Mouse (Mus musculus): ENCODE data around the gene Phf23. TPM values are rescaled to one million over a fixed set of nuclear protein-coding genes. Genes with fewer than 3 reads are reported as not detected.

The Phf23 gene
- polyA plus RNA-seq, 1 experiment, result 117 TPM

GRCm38 (mm10) chr11:70010033-70010432 is 14.5 kb downstream of the Phf23 start:
- no peak for TF ChIP-seq GATA1 (IDR thresholded peaks at IDR 0.05; ENCODE audit: low read length)

DNA sequence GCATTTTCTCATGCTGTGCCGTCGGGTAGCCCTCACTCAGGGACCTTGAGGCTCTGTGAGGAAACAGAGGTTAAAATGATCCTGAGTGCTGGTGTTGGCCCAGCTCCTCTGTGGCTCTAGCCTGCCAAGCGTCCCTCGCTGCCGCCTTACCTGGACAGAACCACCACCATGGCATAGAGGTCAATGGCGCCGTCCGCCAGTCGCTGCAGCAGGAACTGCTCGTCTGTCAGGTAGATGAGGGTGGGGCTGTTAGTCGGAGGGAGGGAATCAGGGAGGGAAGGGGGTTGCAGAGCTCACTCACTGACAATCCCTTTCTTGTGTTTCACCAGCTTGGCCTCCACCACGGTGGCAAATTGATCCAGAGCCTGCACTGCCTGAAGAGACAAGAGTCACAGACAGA is 15.0 kb downstream of the Phf23 start:
- TF ChIP-seq GATA1 (IDR thresholded peaks at IDR 0.05; ENCODE audit: low read length), result no peak

GRCm38 (mm10) chr11:70010961-70011360 is 15.4 kb downstream of the Phf23 start:
- no peak for TF ChIP-seq GATA1 (IDR thresholded peaks at IDR 0.05; ENCODE audit: low read length)

GRCm38 (mm10) chr11:70012931-70013330 is 17.4 kb downstream of the Phf23 start:
- TF ChIP-seq GATA1 (IDR thresholded peaks at IDR 0.05; ENCODE audit: low read length), result no peak

GRCm38 (mm10) chr11:70013408-70013807 is 17.8 kb downstream of the Phf23 start:
- TF ChIP-seq GATA1 (IDR thresholded peaks at IDR 0.05; ENCODE audit: low read length), result no peak

DNA sequence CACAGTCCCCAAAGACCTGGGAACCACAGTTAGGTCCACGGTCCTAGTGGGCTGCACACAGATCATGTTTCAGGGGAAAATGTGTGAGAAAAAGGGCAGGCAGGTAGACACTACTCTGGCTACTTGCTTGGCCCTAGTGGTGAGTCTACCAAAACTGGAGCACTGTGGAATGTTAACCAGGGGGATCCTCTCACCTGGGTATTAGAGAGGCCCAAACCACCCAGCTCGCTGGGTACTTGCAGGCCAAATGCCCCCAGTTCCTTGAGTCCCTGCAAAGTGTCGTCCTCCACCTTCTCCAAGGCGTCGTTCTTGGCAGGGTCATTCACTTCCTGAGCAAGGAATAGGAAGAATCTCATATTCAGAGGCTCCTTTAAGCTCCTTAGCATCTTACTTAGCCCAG is 18.5 kb downstream of the Phf23 start:
- no peak for TF ChIP-seq GATA1 (IDR thresholded peaks at IDR 0.05; ENCODE audit: low read length)

- TF ChIP-seq GATA1 (IDR thresholded peaks at IDR 0.05; ENCODE audit: low read length), result no peak
Measured at GRCm38 (mm10) chr11:70014880-70015558, 19.4 kb downstream of the Phf23 start, which contains the start of gene Acadvl. TSS of gene Acadvl (minus strand) at chr11:70015411.

GRCm38 (mm10) chr11:70015677-70016076 is 20.1 kb downstream of the Phf23 start:
- TF ChIP-seq GATA1 (IDR thresholded peaks at IDR 0.05; ENCODE audit: low read length), result no peak

DNA sequence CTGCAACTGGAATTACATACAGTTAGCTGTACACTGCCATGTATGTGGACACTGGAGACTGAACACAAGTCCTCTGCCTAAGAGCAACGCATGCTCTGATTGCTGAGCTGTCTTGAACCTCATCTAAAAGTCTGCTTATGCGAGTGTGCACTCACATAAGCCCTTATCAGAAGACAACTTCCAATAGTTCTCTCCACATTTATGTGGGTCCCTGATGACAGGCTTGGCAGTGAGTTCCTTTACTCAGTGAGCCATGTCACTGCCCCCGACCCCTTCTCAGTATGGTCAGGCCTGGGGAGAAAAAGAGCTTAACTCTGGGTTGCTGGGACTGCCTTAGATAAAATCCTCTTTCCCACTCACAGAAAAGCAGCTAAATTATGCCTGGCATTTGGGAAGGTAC is 21.1 kb downstream of the Phf23 start, which contains the start of gene Dlg4:
Gene Dlg4, plus strand, starts transcription at position 274 of the 400 bp plus-strand sequence.
- no peak for TF ChIP-seq GATA1 (IDR thresholded peaks at IDR 0.05; ENCODE audit: low read length)

- TF ChIP-seq GATA1 (IDR thresholded peaks at IDR 0.05; ENCODE audit: low read length), result no peak
Measured at GRCm38 (mm10) chr11:70017199-70017767, 21.7 kb downstream of the Phf23 start.

- TF ChIP-seq GATA1 (IDR thresholded peaks at IDR 0.05; ENCODE audit: low read length), result no peak
Measured at GRCm38 (mm10) chr11:70018131-70018990, 22.8 kb downstream of the Phf23 start.

DNA sequence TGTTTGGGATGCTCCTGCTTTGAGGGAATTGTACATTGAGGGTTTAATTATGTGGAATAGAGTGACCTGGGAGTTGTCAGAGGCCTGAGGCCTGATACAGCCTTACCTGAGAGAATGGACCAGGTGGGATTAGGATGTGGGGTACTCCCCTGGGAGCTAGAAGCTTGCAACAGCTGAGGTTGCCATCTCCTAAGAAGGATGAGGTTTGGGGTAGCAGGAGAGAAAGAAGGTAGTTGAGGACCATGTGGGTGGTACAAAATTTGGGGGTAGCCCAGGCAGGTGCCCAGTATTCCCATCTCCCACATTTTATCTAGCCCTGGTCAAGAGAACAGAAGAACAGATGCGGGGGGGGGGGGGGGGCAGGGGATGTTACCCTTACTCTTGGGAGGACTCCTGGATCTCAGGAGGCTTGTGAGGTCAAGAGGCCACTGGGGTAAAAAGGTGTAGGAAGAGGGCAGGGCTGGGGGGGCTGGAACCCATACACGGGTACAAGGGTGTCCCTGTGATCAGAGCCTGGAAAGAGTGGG is 24.0 kb downstream of the Phf23 start:
- TF ChIP-seq GATA1 (IDR thresholded peaks at IDR 0.05; ENCODE audit: low read length), result no peak

GRCm38 (mm10) chr11:70020022-70020631 is 24.6 kb downstream of the Phf23 start:
- TF ChIP-seq GATA1 (IDR thresholded peaks at IDR 0.05; ENCODE audit: low read length), result no peak

- TF ChIP-seq GATA1 (IDR thresholded peaks at IDR 0.05; ENCODE audit: low read length), result no peak
Measured at GRCm38 (mm10) chr11:70020731-70021263, 25.2 kb downstream of the Phf23 start.

Data from G1E-ER4 (cell line).